Mouse (Mus musculus): ENCODE data around the gene Fam83c. TPM values are rescaled to one million over a fixed set of nuclear protein-coding genes. Genes with fewer than 3 reads are reported as not detected.

Fam83c gene
- total and polyA plus RNA-seq, 3 experiments = 0.03 to 0.04 TPM; not detected in 1

DNA sequence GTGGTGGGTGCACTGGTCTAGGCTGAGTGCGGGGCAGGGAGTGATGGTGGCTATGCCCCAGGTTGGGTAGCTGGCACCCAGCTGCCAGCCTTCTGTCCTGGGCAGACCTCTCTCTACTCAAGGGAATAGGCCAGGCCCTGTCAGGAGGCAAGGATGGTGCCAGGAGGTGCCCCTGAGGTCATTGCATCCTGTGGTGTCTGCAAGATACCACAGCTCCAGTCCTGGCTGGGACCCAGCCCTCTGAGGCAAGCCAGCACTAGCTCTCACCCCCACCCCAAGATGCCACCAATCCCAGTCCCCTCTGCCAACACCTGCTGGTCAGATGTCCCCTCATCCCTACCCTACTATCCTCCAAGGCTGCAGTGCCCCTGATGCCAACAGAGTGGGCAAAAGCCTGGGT lies 18.5 kb downstream of the Fam83c start (continued):
- TF ChIP-seq MXI1 (IDR thresholded peaks at IDR 0.05; ENCODE audit: low read depth, low read length) (no peak), ETS1 (IDR thresholded peaks at IDR 0.05; ENCODE audit: low read depth, low read length) (no peak)

DNA sequence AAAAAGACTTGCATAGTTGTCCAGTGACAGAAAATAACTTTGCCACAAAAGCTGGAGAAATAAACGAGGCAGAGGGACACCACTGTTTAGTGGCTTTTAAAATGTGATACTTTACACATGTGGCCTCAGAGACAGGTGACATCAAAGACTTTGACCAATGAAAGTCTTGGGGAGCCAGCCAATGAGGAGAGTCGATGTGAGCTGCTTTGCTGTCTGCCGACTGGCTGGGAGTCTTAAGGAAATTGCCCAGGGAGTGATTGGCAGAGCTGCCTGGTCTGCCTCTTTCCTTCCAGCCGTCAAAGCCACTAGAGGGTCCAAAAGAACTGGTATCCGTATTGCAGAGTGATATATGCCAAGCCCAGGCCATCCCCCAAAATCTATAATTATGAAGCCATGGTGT lies 19.8 kb downstream of the Fam83c start:
- Histone ChIP-seq H3K36me3 (ENCODE audit: control insufficient read depth in 1 of 2, insufficient read depth in 2 of 2, low read length in 2 of 2) (peaks cover 0 to 4% of the 10 kb centered on the region in 2 experiments; a peak in 2 of 4 replicates), H3K27me3 (ENCODE audit: control insufficient read depth in 1 of 2, insufficient read depth in 2 of 2, low read length in 2 of 2) (no peaks in the 10 kb centered on the region), H3K9me3 (replicated peaks; ENCODE audit: insufficient read depth, low read length) (no peaks in the 10 kb centered on the region), H3K79me2 (ENCODE audit: control insufficient read depth, insufficient read depth, low read length, poor library complexity) (no peaks in the 10 kb centered on the region), H3K4me1 (ENCODE audit: control insufficient read depth in 1 of 2, insufficient read depth in 2 of 2, low read length in 2 of 2) (peaks cover 2 to 6% of the 10 kb centered on the region in 2 experiments), H3K4me3 (ENCODE audit: control insufficient read depth in 1 of 2, insufficient read depth in 1 of 2, low read depth in 2 of 2, low read length in 2 of 2) (no peak overlapping the region), H3K9ac (ENCODE audit: control insufficient read depth, low read depth, low read length, poor library complexity, severe bottlenecking) (no peak overlapping the region), H3K27ac (ENCODE audit: control insufficient read depth, low read depth, low read length) (no peak overlapping the region)
- DNase-seq (ENCODE audit: low read depth, low spot score) = peak; percentile 82
- TF ChIP-seq HCFC1 (IDR thresholded peaks at IDR 0.05; ENCODE audit: low read depth, low read length) (no peak), POLR2AphosphoS2 (IDR thresholded peaks at IDR 0.05; ENCODE audit: low read length) (no peak), CHD2 (IDR thresholded peaks at IDR 0.05; ENCODE audit: low read length) (peak; percentile 86)

DNA sequence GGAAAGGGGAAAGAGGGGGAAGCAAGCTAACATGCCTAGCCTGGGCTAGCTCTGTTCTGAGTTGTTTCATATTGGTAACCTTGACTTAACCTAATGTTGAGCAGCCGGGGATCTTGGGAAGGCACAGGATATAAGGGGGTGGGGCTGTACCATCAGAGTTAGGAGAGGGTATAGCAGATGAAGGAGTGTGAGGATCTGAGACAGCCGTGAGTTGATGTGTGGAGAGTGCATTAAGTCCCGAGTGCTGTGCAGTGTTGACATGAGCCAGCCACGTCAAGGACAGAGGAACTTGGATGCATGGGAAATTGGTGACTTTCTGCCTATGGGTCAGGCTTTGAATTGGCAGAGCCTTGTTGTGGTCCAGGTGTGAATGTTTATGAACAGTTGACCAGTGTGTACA lies 22.0 kb downstream of the Fam83c start:
- H3K9me3 ChIP-seq (replicated peaks; ENCODE audit: insufficient read depth, low read length) = no peaks in the 10 kb centered on the region
- H3K4me3 ChIP-seq (ENCODE audit: control insufficient read depth in 1 of 2, insufficient read depth in 1 of 2, low read depth in 2 of 2, low read length in 2 of 2) = no peak overlapping the region
- no peaks in the 10 kb centered on the region for H3K27me3 ChIP-seq (ENCODE audit: control insufficient read depth in 1 of 2, insufficient read depth in 2 of 2, low read length in 2 of 2)
- no peaks in the 10 kb centered on the region for H3K79me2 ChIP-seq (ENCODE audit: control insufficient read depth, insufficient read depth, low read length, poor library complexity)
- TF ChIP-seq HCFC1 (IDR thresholded peaks at IDR 0.05; ENCODE audit: low read depth, low read length) = no peak
- no peak for TF ChIP-seq ZMIZ1 (IDR thresholded peaks at IDR 0.05; ENCODE audit: low read depth, low read length)
- no peak for TF ChIP-seq CHD2 (IDR thresholded peaks at IDR 0.05; ENCODE audit: low read length)
- no peak for TF ChIP-seq MYB (IDR thresholded peaks at IDR 0.05; ENCODE audit: low read depth, low read length)
- no peak for TF ChIP-seq TAL1 (IDR thresholded peaks at IDR 0.05; ENCODE audit: low read length)
- TF ChIP-seq RAD21 (IDR thresholded peaks at IDR 0.05; ENCODE audit: low read depth, low read length) = no peak
- TF ChIP-seq MEF2A (IDR thresholded peaks at IDR 0.05; ENCODE audit: extremely low read depth, insufficient replicate concordance, low read depth, low read length, poor library complexity, severe bottlenecking) = no peak
- no peak for TF ChIP-seq ZNF384 (IDR thresholded peaks at IDR 0.05; ENCODE audit: low read depth, low read length)
- TF ChIP-seq TBP (IDR thresholded peaks at IDR 0.05; ENCODE audit: low read depth, low read length) = no peak
- no peak for TF ChIP-seq SMC3 (IDR thresholded peaks at IDR 0.05; ENCODE audit: low read depth, low read length)
- H3K4me1 ChIP-seq (ENCODE audit: control insufficient read depth in 1 of 2, insufficient read depth in 2 of 2, low read length in 2 of 2) = peaks cover 0 to 4% of the 10 kb centered on the region in 2 experiments; a peak in 2 of 4 replicates
- no peak for DNase-seq (ENCODE audit: low read depth, low spot score)
- no peak overlapping the region for H3K27ac ChIP-seq (ENCODE audit: control insufficient read depth, low read depth, low read length)
- H3K36me3 ChIP-seq (ENCODE audit: control insufficient read depth in 1 of 2, insufficient read depth in 2 of 2, low read length in 2 of 2) = peaks cover 0 to 2% of the 10 kb centered on the region in 2 experiments; a peak in 1 of 4 replicates
- H3K9ac ChIP-seq (ENCODE audit: control insufficient read depth, low read depth, low read length, poor library complexity, severe bottlenecking) = no peak overlapping the region

Data from MEL (cell line).